Mouse (Mus musculus) heart, postnatal 10 days (tissue): Measurements from ENCODE around the gene Tbx4. TPM values are rescaled to one million over a fixed set of nuclear protein-coding genes. Genes with fewer than 3 reads are reported as not detected.

ENCODE experiments used
- DNase-seq, 2 experiments: peaks; one replicate each; pipeline ENCODE4 v3.0.0; 2021
- intact Hi-C: fragments of 180-260 bp; cut with DNase I; formaldehyde crosslinking; loops from one replicate; pipeline ENCODE4 v1.15.1; 2025
- total RNA-seq, 2 experiments: library from RNA; stranded (reverse); gene quantifications; 2 replicates each; pipeline ENCODE4 v1.2.3; 2021

Tbx4 gene
- under 1 TPM in 1 of 2 experiments, not detected in 1; 0.32 TPM for total RNA-seq

GRCm38 (mm10) chr11:85885665-85886428 lies at the start of gene Tbx4:
Tbx4 (plus strand) TSS chr11:85886422.
- intact Hi-C loops = no loop called here
- no peak for DNase-seq

- no peak for DNase-seq
- intact Hi-C loops = no loop called here
Observed at GRCm38 (mm10) chr11:85836523-85837290, 49.5 kb upstream of the Tbx4 start.

- DNase-seq = no peak
- intact Hi-C loops = no loop called here
Observed at GRCm38 (mm10) chr11:85837291-85837647, 49.0 kb upstream of the Tbx4 start.

GRCm38 (mm10) chr11:85837648-85838423 lies 48.4 kb upstream of the Tbx4 start:
- intact Hi-C loops = no loop called here
- DNase-seq = peak in 1 of 2 experiments; percentile 30

- intact Hi-C loops = no loop called here
- DNase-seq = peak in 1 of 2 experiments; percentile 20
Observed at GRCm38 (mm10) chr11:85838424-85839257, 47.6 kb upstream of the Tbx4 start.

GRCm38 (mm10) chr11:85839258-85840030 lies 46.8 kb upstream of the Tbx4 start:
- intact Hi-C loops = loop anchor here (5.0 kb wide), 1 partner anchor 457 kb away; no protein-coding TSS in a partner anchor
- peak in 1 of 2 experiments; percentile 3 for DNase-seq

- intact Hi-C loops = loop anchor here (5.0 kb wide), 1 partner anchor 458 kb away; no protein-coding TSS in a partner anchor
- DNase-seq = peak in 1 of 2 experiments; percentile 14
Observed at GRCm38 (mm10) chr11:85840031-85840802, 46.0 kb upstream of the Tbx4 start.

GRCm38 (mm10) chr11:85840803-85841145 lies 45.4 kb upstream of the Tbx4 start:
- no peak for DNase-seq
- intact Hi-C loops = loop anchor here (5.0 kb wide), 1 partner anchor 458 kb away; no protein-coding TSS in a partner anchor

GRCm38 (mm10) chr11:85841211-85841681 lies 45.0 kb upstream of the Tbx4 start:
- DNase-seq = peak in 1 of 2 experiments; percentile 17
- intact Hi-C loops = loop anchor here (5.0 kb wide), 1 partner anchor 459 kb away; no protein-coding TSS in a partner anchor

GRCm38 (mm10) chr11:85841980-85842379 lies 44.2 kb upstream of the Tbx4 start:
- intact Hi-C loops = loop anchor here (2.0 to 5.0 kb wide), 3 partner anchors 323 to 460 kb away; no protein-coding TSS in a partner anchor

GRCm38 (mm10) chr11:85842596-85843346 lies 43.5 kb upstream of the Tbx4 start:
- no peak for DNase-seq
- intact Hi-C loops = loop anchor here (2.0 to 5.0 kb wide), 3 partner anchors 324 to 460 kb away; no protein-coding TSS in a partner anchor

More at GRCm38 (mm10) chr11:85841980-85842379, 44.2 kb upstream of the Tbx4 start:
- DNase-seq = peak; percentile 80 to 84

- intact Hi-C loops = loop anchor here (2.0 to 5.0 kb wide), 3 partner anchors 325 to 461 kb away; no protein-coding TSS in a partner anchor
- peak; percentile 87 to 90 for DNase-seq
Observed at GRCm38 (mm10) chr11:85843347-85843692, 42.9 kb upstream of the Tbx4 start.

- intact Hi-C loops = loop anchor here (2.0 to 5.0 kb wide), 4 partner anchors 222 to 514 kb away; no protein-coding TSS in a partner anchor
Observed at GRCm38 (mm10) chr11:85844144-85844965, 41.9 kb upstream of the Tbx4 start.

GRCm38 (mm10) chr11:85844971-85845370 lies 41.3 kb upstream of the Tbx4 start:
- DNase-seq = no peak
- intact Hi-C loops = loop anchor here (2.0 to 5.0 kb wide), 4 partner anchors 222 to 514 kb away; no protein-coding TSS in a partner anchor

More at GRCm38 (mm10) chr11:85844144-85844965, 41.9 kb upstream of the Tbx4 start:
- peak; percentile 94 to 95 for DNase-seq

GRCm38 (mm10) chr11:85845921-85846320 lies 40.3 kb upstream of the Tbx4 start:
- peak in 1 of 2 experiments; percentile 64 for DNase-seq
- intact Hi-C loops = loop anchor here (2.0 kb wide), 3 partner anchors 221 to 513 kb away; no protein-coding TSS in a partner anchor

- DNase-seq = no peak
- intact Hi-C loops = no loop called here
Observed at GRCm38 (mm10) chr11:85846509-85846908, 39.7 kb upstream of the Tbx4 start.
